Mouse (Mus musculus) bone marrow, adult 2 months (tissue): ENCODE data around the gene Mad2l2.

Experiments used
- CTCF ChIP-seq: fragments of 200-500 bp; IDR thresholded peaks from 2 replicates; pipeline ENCODE4 v1.5.1; 2011; ENCODE audit warnings: low read length, control low read depth; ENCODE audit not compliant: control insufficient read depth, insufficient read depth
- POLR2A ChIP-seq: fragments of 200-500 bp; IDR thresholded peaks from 2 replicates; pipeline ENCODE4 v1.6.1; 2011; ENCODE audit warnings: low read depth, mild to moderate bottlenecking, control low read depth, low read length, borderline replicate concordance; ENCODE audit not compliant: control insufficient read depth

DNA sequence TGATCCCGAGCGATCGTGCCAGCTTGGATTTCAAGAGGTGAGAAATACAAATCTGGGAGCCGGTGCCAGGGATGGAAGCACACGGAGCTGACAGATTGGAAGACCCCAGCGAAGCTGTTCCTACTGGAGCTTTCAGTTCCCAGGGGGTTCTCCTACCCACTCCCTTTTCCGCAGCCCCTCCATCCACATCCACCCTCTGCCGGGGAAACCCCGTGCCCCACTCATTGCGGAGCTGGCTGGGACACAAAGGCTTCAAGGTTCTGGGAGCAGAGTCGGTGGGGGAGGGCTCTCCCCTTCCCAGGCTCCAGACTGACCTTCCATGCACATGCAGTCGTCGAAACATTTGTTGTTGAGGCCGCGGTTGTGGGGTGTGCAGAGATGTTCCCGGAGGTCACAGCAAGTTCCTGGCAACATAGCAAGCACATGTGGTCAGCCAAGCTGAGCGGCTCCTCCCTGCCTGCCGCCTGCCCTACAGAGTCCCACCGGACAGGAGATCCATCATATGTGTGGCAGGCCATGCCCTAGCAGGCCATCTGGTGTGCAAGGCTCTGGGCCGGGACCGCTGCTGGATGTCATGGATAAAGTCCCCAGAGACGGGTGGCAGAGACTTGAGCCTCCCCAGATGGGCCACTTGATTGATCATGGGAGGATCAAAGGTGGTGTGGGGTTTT lies 22.4 kb upstream of the Mad2l2 start:
- TF ChIP-seq CTCF, result no peak
- TF ChIP-seq POLR2A, result no peak
